In the genomic region with DNA sequence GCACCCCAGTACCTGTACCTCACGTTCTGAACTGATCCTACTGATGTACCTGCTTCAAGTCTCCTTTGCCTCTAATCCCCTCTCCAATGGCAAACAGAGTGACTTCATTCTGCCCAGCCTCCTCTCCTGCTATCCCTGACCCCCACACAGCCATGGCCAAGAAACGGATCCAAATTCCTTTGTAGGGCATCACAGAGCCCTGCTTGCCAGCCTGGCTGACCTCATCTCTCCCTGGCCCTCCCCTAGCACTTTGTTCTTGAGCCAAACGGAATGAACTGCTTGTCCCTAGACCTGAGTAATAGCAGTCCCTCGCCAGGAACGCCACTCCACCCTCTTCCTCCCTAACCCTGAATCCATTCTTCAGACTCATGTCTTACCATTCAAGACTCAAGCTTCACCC, we compare ENCODE assay signal across 13 mouse cellular contexts. TPM values are rescaled to one million over a fixed set of nuclear protein-coding genes. Genes with fewer than 3 reads are reported as not detected.
DNase-seq lines count a peak whose midpoint lies in the region; ATAC-seq and TF ChIP-seq lines count a peak whose summit lies in the region.
"Had no signal": no experiment of that assay in that cellular context is flagged by ENCODE, and none has a peak within 500 bp of the region (broad histone marks: within the 10 kb centered on the region; RNA-seq: fewer than 3 reads in every experiment).

No protein-coding gene starts in this region.

- H3K4me2 ChIP-seq in heart, embryonic 11.5 days, result no peak overlapping the region
- H3K4me2 ChIP-seq in lung, postnatal 0 days (replicated peaks; ENCODE audit: low read depth, low read length), result no peak overlapping the region
- H3K4me2 ChIP-seq in forebrain, embryonic 13.5 days, result no peak overlapping the region
- H3K4me2 ChIP-seq: heart, embryonic 15.5 days; limb, embryonic 12.5 days had no signal

- H3K4me3 ChIP-seq in heart, embryonic 11.5 days (ENCODE audit: low read depth, low read length), result no peak overlapping the region
- no peak overlapping the region for H3K4me3 ChIP-seq in cerebellum, adult 2 months (replicated peaks; ENCODE audit: insufficient read depth, low read depth, low read length)
- H3K4me3 ChIP-seq in lung, postnatal 0 days (ENCODE audit: low read depth, low read length), result no peak overlapping the region
- H3K4me3 ChIP-seq in thymus, adult 2 months (ENCODE audit: control insufficient read depth, insufficient read depth, low read length), result no peak overlapping the region
- no peak overlapping the region for H3K4me3 ChIP-seq in forebrain, embryonic 13.5 days
- H3K4me3 ChIP-seq: heart, embryonic 15.5 days; limb, embryonic 12.5 days had no signal

- H3K27me3 ChIP-seq in heart, embryonic 11.5 days (ENCODE audit: control insufficient read depth, insufficient read depth, low read length), result no peaks in the 10 kb centered on the region
- H3K27me3 ChIP-seq in cerebellum, adult 2 months (ENCODE audit: control insufficient read depth, insufficient read depth, low read length), result no peaks in the 10 kb centered on the region
- H3K27me3 ChIP-seq in lung, postnatal 0 days (replicated peaks; ENCODE audit: insufficient read depth, low read length), result no peaks in the 10 kb centered on the region
- H3K27me3 ChIP-seq in thymus, adult 2 months (ENCODE audit: control insufficient read depth, insufficient read depth, low read length), result no peaks in the 10 kb centered on the region
- no peaks in the 10 kb centered on the region for H3K27me3 ChIP-seq in forebrain, embryonic 13.5 days

- no peak for ATAC-seq in heart, embryonic 11.5 days (replicated peaks; ENCODE audit: insufficient number of reproducible peaks, low FRiP score, low TSS enrichment)
- ATAC-seq in lung, postnatal 0 days, result peak; percentile 70
- ATAC-seq in forebrain, embryonic 13.5 days, result no peak
- ATAC-seq: forebrain, postnatal 0 days; intestine, postnatal 0 days had no signal

- no peaks in the 10 kb centered on the region for H3K36me3 ChIP-seq in heart, embryonic 11.5 days (ENCODE audit: control insufficient read depth, insufficient read depth, low read length)
- H3K36me3 ChIP-seq in lung, postnatal 0 days (ENCODE audit: insufficient read depth, low read length), result no peaks in the 10 kb centered on the region
- H3K36me3 ChIP-seq in thymus, adult 2 months (ENCODE audit: control insufficient read depth, insufficient read depth, low read length), result no peaks in the 10 kb centered on the region
- 0 out of 2 replicates have a peak, but pooled peaks cover 6% of the 10 kb centered on the region for H3K36me3 ChIP-seq in forebrain, embryonic 13.5 days (ENCODE audit: poor library complexity, severe bottlenecking)
- H3K36me3 ChIP-seq: heart, embryonic 15.5 days; limb, embryonic 12.5 days had no signal

- no peak; the same call in 1 of the 2 replicates for TF ChIP-seq CTCF in cerebellum, adult 2 months (IDR thresholded peaks at IDR 0.05; ENCODE audit: borderline replicate concordance, insufficient read depth, low read depth, low read length)
- TF ChIP-seq CTCF in lung, postnatal 0 days (IDR thresholded peaks at IDR 0.05), result no peak
- TF ChIP-seq CTCF in thymus, adult 2 months (IDR thresholded peaks at IDR 0.05; ENCODE audit: borderline replicate concordance, control insufficient read depth, extremely low read depth, insufficient read depth, low read length, poor library complexity), result no peak

- H3K27ac ChIP-seq in heart, embryonic 11.5 days (ENCODE audit: low read depth, low read length), result no peak overlapping the region
- H3K27ac ChIP-seq in cerebellum, adult 2 months (ENCODE audit: insufficient read depth, low read length), result peak overlapping the region; percentile 96
- no peak overlapping the region for H3K27ac ChIP-seq in lung, postnatal 0 days (ENCODE audit: low read length)
- no peak overlapping the region for H3K27ac ChIP-seq in thymus, adult 2 months (ENCODE audit: control insufficient read depth, insufficient read depth, low read length)
- H3K27ac ChIP-seq in forebrain, embryonic 13.5 days, result no peak overlapping the region
- H3K27ac ChIP-seq: heart, embryonic 15.5 days; limb, embryonic 12.5 days had no signal

- peaks cover 5% of the 10 kb centered on the region; the same call in 1 of the 2 replicates for H3K4me1 ChIP-seq in heart, embryonic 11.5 days (ENCODE audit: control insufficient read depth, insufficient read depth, low read length)
- peaks cover 56% of the 10 kb centered on the region for H3K4me1 ChIP-seq in cerebellum, adult 2 months (ENCODE audit: control insufficient read depth, insufficient read depth, low read length)
- no peaks in the 10 kb centered on the region for H3K4me1 ChIP-seq in lung, postnatal 0 days (ENCODE audit: insufficient read depth, low read depth, low read length)
- H3K4me1 ChIP-seq in thymus, adult 2 months (replicated peaks; ENCODE audit: control insufficient read depth, insufficient read depth, low read length), result no peaks in the 10 kb centered on the region
- H3K4me1 ChIP-seq in forebrain, embryonic 13.5 days, result peaks cover 6% of the 10 kb centered on the region; the same call in 1 of the 2 replicates
- H3K4me1 ChIP-seq: limb, embryonic 12.5 days had no signal

- no peak overlapping the region for H3K9ac ChIP-seq in heart, embryonic 11.5 days (ENCODE audit: low read depth, low read length)
- H3K9ac ChIP-seq in lung, postnatal 0 days (replicated peaks; ENCODE audit: low read depth), result no peak overlapping the region
- H3K9ac ChIP-seq in forebrain, embryonic 13.5 days, result no peak overlapping the region
- H3K9ac ChIP-seq: forebrain, postnatal 0 days; heart, embryonic 15.5 days; limb, embryonic 12.5 days had no signal

- H3K9me3 ChIP-seq in heart, embryonic 11.5 days (replicated peaks; ENCODE audit: control insufficient read depth, low read length), result no peaks in the 10 kb centered on the region
- no peaks in the 10 kb centered on the region for H3K9me3 ChIP-seq in lung, postnatal 0 days (ENCODE audit: low read length)
- no peaks in the 10 kb centered on the region for H3K9me3 ChIP-seq in forebrain, embryonic 13.5 days (replicated peaks)
- H3K9me3 ChIP-seq: heart, embryonic 15.5 days; limb, embryonic 12.5 days had no signal

- WGBS in heart, embryonic 11.5 days (ENCODE audit: insufficient replicate concordance), result 64% methylated on average over 5 of the region's 5 CpGs
- 8% methylated on average over 5 of the region's 5 CpGs for WGBS in cerebellum, adult 2 months
- WGBS in lung, postnatal 0 days, result 44% methylated on average over 5 of the region's 5 CpGs
- WGBS in thymus, adult 2 months, result 92% methylated on average over 5 of the region's 5 CpGs
- 68% methylated on average over 5 of the region's 5 CpGs for WGBS in forebrain, embryonic 13.5 days

- peak; percentile 96 for DNase-seq in heart, adult 11 months
- DNase-seq in NIH3T3 (ENCODE audit: low read depth), result peak; percentile 48
- peak; percentile 91 to 98 for DNase-seq in cerebellum, adult 2 months
- DNase-seq in lung, postnatal 0 days (ENCODE audit: low spot score), result peak; percentile 18
- no peak for DNase-seq in thymus, adult 2 months
- no peak for DNase-seq in kidney, postnatal 14 days
- DNase-seq: forebrain, postnatal 0 days had no signal

- peak; percentile 79 for TF ChIP-seq EP300 in lung, postnatal 0 days (IDR thresholded peaks at IDR 0.05)

- TF ChIP-seq POLR2A in cerebellum, adult 2 months (IDR thresholded peaks at IDR 0.05; ENCODE audit: borderline replicate concordance, insufficient read depth, low read length), result peak; percentile 76; the same call in 1 of the 2 replicates
- TF ChIP-seq POLR2A in thymus, adult 2 months (IDR thresholded peaks at IDR 0.05; ENCODE audit: control insufficient read depth, extremely low read depth, insufficient read depth, low read length, poor library complexity), result no peak

RNA-seq across cellular contexts. Expression of gene BC029722, which starts 12.7 kb away (rescaled TPM):
- polyA plus RNA-seq in heart, embryonic 11.5 days (2014; fragmentation: Nextera tagmentation; extraction: Ambion mirVana), result 5.6 and 5.7 TPM in 2 replicates
- polyA plus RNA-seq in cerebellum, adult 2 months (2012; rRNA removed), result 72.8 and 81.5 TPM in 2 replicates
- polyA plus RNA-seq in lung, postnatal 0 days (2015; fragmentation: Nextera tagmentation; extraction: Ambion mirVana), result 31.4 and 32.9 TPM in 2 replicates
- polyA plus RNA-seq in thymus, adult 2 months (2012; rRNA removed), result 37.5 and 40.3 TPM in 2 replicates
- polyA plus RNA-seq in forebrain, embryonic 13.5 days (2015; fragmentation: Nextera tagmentation; extraction: Ambion mirVana), result 19.4 and 20.3 TPM in 2 replicates

RNA-seq across cellular contexts. Expression of gene Eif6, which starts 20.2 kb away (rescaled TPM):
- 138 and 148 TPM in 2 replicates for polyA plus RNA-seq in heart, embryonic 11.5 days (2014; fragmentation: Nextera tagmentation; extraction: Ambion mirVana)
- polyA plus RNA-seq in cerebellum, adult 2 months (2012; rRNA removed), result 84.9 and 86.4 TPM in 2 replicates
- polyA plus RNA-seq in lung, postnatal 0 days (2015; fragmentation: Nextera tagmentation; extraction: Ambion mirVana), result 127 and 141 TPM in 2 replicates
- polyA plus RNA-seq in thymus, adult 2 months (2012; rRNA removed), result 169 and 174 TPM in 2 replicates
- 164 and 171 TPM in 2 replicates for polyA plus RNA-seq in forebrain, embryonic 13.5 days (2015; fragmentation: Nextera tagmentation; extraction: Ambion mirVana)

RNA-seq across cellular contexts. Expression of gene Fam83c, which starts 28.1 kb away (rescaled TPM):
- 0.06 and 0.15 TPM in 2 replicates for polyA plus RNA-seq in heart, embryonic 11.5 days (2014; fragmentation: Nextera tagmentation; extraction: Ambion mirVana)
- not detected in 2 replicates for polyA plus RNA-seq in cerebellum, adult 2 months (2012; rRNA removed)
- 0.04 TPM in 1 of 2 replicates, not detected in the other for polyA plus RNA-seq in lung, postnatal 0 days (2015; fragmentation: Nextera tagmentation; extraction: Ambion mirVana)
- polyA plus RNA-seq in thymus, adult 2 months (2012; rRNA removed), result 0.08 and 0.14 TPM in 2 replicates
- 0.35 and 0.54 TPM in 2 replicates for polyA plus RNA-seq in forebrain, embryonic 13.5 days (2015; fragmentation: Nextera tagmentation; extraction: Ambion mirVana)
- polyA plus RNA-seq: spleen, adult 2 months had no signal

RNA-seq across cellular contexts. Expression of gene Mmp24, which starts 31.4 kb away (rescaled TPM):
- polyA plus RNA-seq in heart, embryonic 11.5 days (2014; fragmentation: Nextera tagmentation; extraction: Ambion mirVana), result 0.04 TPM in 1 of 2 replicates, not detected in the other
- polyA plus RNA-seq in cerebellum, adult 2 months (2012; rRNA removed), result 153 and 190 TPM in 2 replicates
- 0.05 and 0.11 TPM in 2 replicates for polyA plus RNA-seq in lung, postnatal 0 days (2015; fragmentation: Nextera tagmentation; extraction: Ambion mirVana)
- polyA plus RNA-seq in thymus, adult 2 months (2012; rRNA removed), result 0.08 and 0.09 TPM in 2 replicates
- polyA plus RNA-seq in forebrain, embryonic 13.5 days (2015; fragmentation: Nextera tagmentation; extraction: Ambion mirVana), result 5.1 and 5.8 TPM in 2 replicates
- polyA plus RNA-seq: spleen, adult 2 months had no signal

RNA-seq across cellular contexts. Expression of gene Procr, which starts 55.6 kb away (rescaled TPM):
- polyA plus RNA-seq in heart, embryonic 11.5 days (2014; fragmentation: Nextera tagmentation; extraction: Ambion mirVana), result 8.6 and 9.2 TPM in 2 replicates
- polyA plus RNA-seq in cerebellum, adult 2 months (2012; rRNA removed), result 1.9 TPM in 2 replicates
- polyA plus RNA-seq in lung, postnatal 0 days (2015; fragmentation: Nextera tagmentation; extraction: Ambion mirVana), result 9.1 and 9.7 TPM in 2 replicates
- polyA plus RNA-seq in thymus, adult 2 months (2012; rRNA removed), result 3.7 and 4.7 TPM in 2 replicates
- polyA plus RNA-seq in forebrain, embryonic 13.5 days (2015; fragmentation: Nextera tagmentation; extraction: Ambion mirVana), result 1.6 and 2.0 TPM in 2 replicates

Comparison
In these comparisons a context has a peak if more than half of its experiments do, and no peak if none do; other contexts are left out.
1. DNase-seq: peak in heart, adult 11 months (single experiment), NIH3T3 (single experiment), cerebellum, adult 2 months (2 of 2) and lung, postnatal 0 days (single experiment); none in thymus, adult 2 months (single experiment) and kidney, postnatal 14 days (single experiment).